Comparison of ENCODE assay signal across 8 mouse cellular contexts in genomic region chr14:61571366-61571765, GRCm38 (mm10). TPM values are rescaled to one million over a fixed set of nuclear protein-coding genes. Genes with fewer than 3 reads are reported as not detected.
DNase-seq lines count a peak whose midpoint lies in the region; ATAC-seq and TF ChIP-seq lines count a peak whose summit lies in the region.

No protein-coding gene starts in this region.

- no peak for ATAC-seq in heart, embryonic 12.5 days (ENCODE audit: insufficient number of reproducible peaks, low FRiP score)
- ATAC-seq in frontal cortex, adult (ENCODE audit: low TSS enrichment): 0 out of 2 replicates have a peak, but pooled peaks have one; percentile 77
- ATAC-seq in hindbrain, postnatal 0 days: no peak

- TF ChIP-seq CTCF in brain, embryonic 14.5 days (IDR thresholded peaks at IDR 0.05; ENCODE audit: borderline replicate concordance, extremely low read depth, insufficient read depth, insufficient read length): peak; percentile 87
- peak; percentile 90 for TF ChIP-seq CTCF in hindbrain, postnatal 0 days (IDR thresholded peaks at IDR 0.05; ENCODE audit: low read depth)

- 11% methylated on average over 4 of the region's 4 CpGs for WGBS in heart, embryonic 12.5 days
- WGBS in hindbrain, postnatal 0 days: 11% methylated on average over 4 of the region's 4 CpGs

- no peaks in the 10 kb centered on the region for H3K27me3 ChIP-seq in heart, embryonic 12.5 days (replicated peaks)
- no peaks in the 10 kb centered on the region for H3K27me3 ChIP-seq in hindbrain, postnatal 0 days (ENCODE audit: insufficient read depth, low read length)
- H3K27me3 ChIP-seq in myocyte (ENCODE audit: control insufficient read depth, insufficient read depth, insufficient read length): no peaks in the 10 kb centered on the region
- no peaks in the 10 kb centered on the region for H3K27me3 ChIP-seq in splenic B cell, adult 2 months (ENCODE audit: control insufficient read depth, insufficient read depth, low read length, poor library complexity, severe bottlenecking)

- intact Hi-C loops in left cerebral cortex, postnatal 10 days (cut with DNase I): loop anchor here (5.0 kb wide), 2 partner anchors 681 to 886 kb away; partner anchors contain the start of gene Gucy1b2

- H3K27ac ChIP-seq in heart, embryonic 12.5 days (ENCODE audit: poor library complexity, severe bottlenecking): no peak overlapping the region
- no peak overlapping the region for H3K27ac ChIP-seq in hindbrain, postnatal 0 days

- peak; percentile 95 for DNase-seq in heart, adult 11 months
- peak; percentile 92 for DNase-seq in brain, embryonic 14.5 days (ENCODE audit: low read depth)
- DNase-seq in hindbrain, postnatal 0 days (ENCODE audit: low spot score): peak; percentile 88
- peak; percentile 71 to 90 for DNase-seq in left cerebral cortex, postnatal 10 days (ENCODE audit: extremely low spot score in 1 of 2, low spot score in 2 of 2)
- DNase-seq in splenic B cell, adult 2 months (ENCODE audit: low read depth, low spot score): peak; percentile 92

- TF ChIP-seq POLR2A in brain, embryonic 14.5 days (IDR thresholded peaks at IDR 0.05; ENCODE audit: borderline replicate concordance, extremely low read depth, insufficient read depth, insufficient read length, poor library complexity, severe bottlenecking): no peak
- TF ChIP-seq POLR2A in myocyte (IDR thresholded peaks at IDR 0.05; ENCODE audit: insufficient read length, low read depth): no peak

- no peaks in the 10 kb centered on the region for H3K9me3 ChIP-seq in heart, embryonic 12.5 days (replicated peaks)
- H3K9me3 ChIP-seq in hindbrain, postnatal 0 days (ENCODE audit: low read length): no peaks in the 10 kb centered on the region

- H3K4me1 ChIP-seq in heart, embryonic 12.5 days (replicated peaks): no peaks in the 10 kb centered on the region
- no peaks in the 10 kb centered on the region for H3K4me1 ChIP-seq in hindbrain, postnatal 0 days (ENCODE audit: insufficient read depth, low read length)

- no peak overlapping the region for H3ac ChIP-seq in myocyte (ENCODE audit: control insufficient read depth, insufficient read length)

- H3K79me2 ChIP-seq in myocyte (ENCODE audit: control insufficient read depth, insufficient read depth): no peaks in the 10 kb centered on the region

- H3K4me3 ChIP-seq in heart, embryonic 12.5 days: no peak overlapping the region
- H3K4me3 ChIP-seq in hindbrain, postnatal 0 days (ENCODE audit: low read length): no peak overlapping the region
- H3K4me3 ChIP-seq in myocyte: no peak overlapping the region

- H3K4me2 ChIP-seq in heart, embryonic 12.5 days: no peak overlapping the region
- H3K4me2 ChIP-seq in hindbrain, postnatal 0 days (ENCODE audit: low read depth, low read length): 0 out of 2 replicates have a peak overlapping the region, but pooled peaks have one; percentile 18
- peak overlapping the region; percentile 30 for H3K4me2 ChIP-seq in myocyte (ENCODE audit: low read depth)

- no peak overlapping the region for H3K9ac ChIP-seq in heart, embryonic 12.5 days
- no peak overlapping the region for H3K9ac ChIP-seq in hindbrain, postnatal 0 days (replicated peaks; ENCODE audit: low read length)

- no peaks in the 10 kb centered on the region for H3K36me3 ChIP-seq in heart, embryonic 12.5 days
- H3K36me3 ChIP-seq in hindbrain, postnatal 0 days (ENCODE audit: insufficient read depth, low read length): no peaks in the 10 kb centered on the region
- H3K36me3 ChIP-seq in myocyte (ENCODE audit: control insufficient read depth, insufficient read depth): no peaks in the 10 kb centered on the region
- H3K36me3 ChIP-seq in splenic B cell, adult 2 months (ENCODE audit: control insufficient read depth, insufficient read depth, low read length, poor library complexity, severe bottlenecking): no peaks in the 10 kb centered on the region

TF ChIP-seq in myocyte, 11 proteins besides CTCF, POLR2A, EP300 and RAD21:
- TF ChIP-seq MYOG (IDR thresholded peaks at IDR 0.05; ENCODE audit: control insufficient read depth in 1 of 3, insufficient read depth in 1 of 3, insufficient read length in 2 of 3, low read depth in 2 of 3): no peak
- no peak for TF ChIP-seq USF1 (IDR thresholded peaks at IDR 0.05; ENCODE audit: low read depth)
- TF ChIP-seq MAX (IDR thresholded peaks at IDR 0.05; ENCODE audit: low read depth): no peak
- no peak for TF ChIP-seq CEBPB (IDR thresholded peaks at IDR 0.05; ENCODE audit: insufficient read depth, poor library complexity, severe bottlenecking)
- TF ChIP-seq SRF (IDR thresholded peaks at IDR 0.05; ENCODE audit: control insufficient read depth, insufficient read length, low read depth): no peak
- TF ChIP-seq TCF3 (IDR thresholded peaks at IDR 0.05; ENCODE audit: insufficient read length, low read depth): no peak
- no peak for TF ChIP-seq TCF12 (IDR thresholded peaks at IDR 0.05; ENCODE audit: insufficient read depth, poor library complexity, severe bottlenecking)
- no peak for TF ChIP-seq MYOD1 (IDR thresholded peaks at IDR 0.05; ENCODE audit: control insufficient read depth in 1 of 3, insufficient read length in 2 of 3, low read depth in 2 of 3)
- TF ChIP-seq REST (IDR thresholded peaks at IDR 0.05; ENCODE audit: insufficient read depth, insufficient read length): no peak
- no peak for TF ChIP-seq POLR2AphosphoS2 (IDR thresholded peaks at IDR 0.05; ENCODE audit: insufficient read length, low read depth)
- no peak for TF ChIP-seq E2F4 (IDR thresholded peaks at IDR 0.05; ENCODE audit: insufficient read depth)

RNA-seq across cellular contexts. Expression of gene Spryd7, which starts 14.7 kb away (rescaled TPM):
- 21.9 and 25.3 TPM in 2 replicates for polyA plus RNA-seq in heart, embryonic 12.5 days (2016; fragmentation: Nextera tagmentation; extraction: Ambion mirVana)
- 19.7 and 20.0 TPM in 2 replicates for polyA plus RNA-seq in brain, embryonic 14.5 days (2012; rRNA removed)
- 21.9 and 27.1 TPM in 2 replicates for total RNA-seq in hindbrain, postnatal 0 days (2014; rRNA removed)
- polyA plus RNA-seq in hindbrain, postnatal 0 days (2015; fragmentation: Nextera tagmentation; extraction: Ambion mirVana): 58.0 and 61.8 TPM in 2 replicates
- 10 to 100 TPM; 44.6 to 48.5 TPM for total RNA-seq in left cerebral cortex, postnatal 10 days (2021)
- polyA plus RNA-seq in myocyte (2012; fragmentation: generic; extraction: Trizol): 8.7 TPM

RNA-seq across cellular contexts. Expression of gene Trim13, which starts 26.7 kb away (rescaled TPM):
- polyA plus RNA-seq in heart, embryonic 12.5 days (2016; fragmentation: Nextera tagmentation; extraction: Ambion mirVana): 13.5 and 15.8 TPM in 2 replicates
- 27.7 and 32.6 TPM in 2 replicates for polyA plus RNA-seq in brain, embryonic 14.5 days (2012; rRNA removed)
- total RNA-seq in hindbrain, postnatal 0 days (2014; rRNA removed): 8.5 and 13.1 TPM in 2 replicates
- 28.1 and 28.6 TPM in 2 replicates for polyA plus RNA-seq in hindbrain, postnatal 0 days (2015; fragmentation: Nextera tagmentation; extraction: Ambion mirVana)
- total RNA-seq in left cerebral cortex, postnatal 10 days (2021): 10 to 100 TPM; 14.9 to 15.2 TPM
- 6.7 TPM for polyA plus RNA-seq in myocyte (2012; fragmentation: generic; extraction: Trizol)

RNA-seq across cellular contexts. Expression of gene Kcnrg, which starts 35.9 kb away (rescaled TPM):
- polyA plus RNA-seq in heart, embryonic 12.5 days (2016; fragmentation: Nextera tagmentation; extraction: Ambion mirVana): 0.40 and 0.55 TPM in 2 replicates
- polyA plus RNA-seq in brain, embryonic 14.5 days (2012; rRNA removed): 2.1 and 2.6 TPM in 2 replicates
- 1.2 and 2.5 TPM in 2 replicates for total RNA-seq in hindbrain, postnatal 0 days (2014; rRNA removed)
- 1.5 TPM in 2 replicates for polyA plus RNA-seq in hindbrain, postnatal 0 days (2015; fragmentation: Nextera tagmentation; extraction: Ambion mirVana)
- total RNA-seq in left cerebral cortex, postnatal 10 days (2021): 1 to 10 TPM; 1.2 to 1.5 TPM
- 0.16 TPM for polyA plus RNA-seq in myocyte (2012; fragmentation: generic; extraction: Trizol)
